ENCODE assay signal across 17 mouse cellular contexts in the genomic region with DNA sequence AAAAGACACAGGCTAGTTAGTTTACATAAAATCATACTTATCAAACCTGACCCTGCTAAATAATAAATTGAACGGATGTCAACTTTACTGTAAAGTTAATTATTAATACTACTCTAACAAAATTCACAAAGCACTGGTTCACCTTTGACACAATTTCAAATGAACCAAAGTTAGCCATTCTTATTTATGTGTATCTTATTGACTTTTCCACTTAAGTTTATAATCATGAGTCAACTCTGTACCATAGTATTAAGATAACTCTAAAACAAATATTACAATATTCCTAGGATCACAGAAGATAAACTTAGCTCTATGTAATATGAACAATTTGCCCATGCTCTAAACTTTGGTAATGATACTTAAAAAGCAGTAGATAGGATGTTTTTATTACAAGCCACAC.
"Had no signal": no experiment of that assay in that cellular context is flagged by ENCODE, and none has a peak within 500 bp of the region (broad histone marks: within the 10 kb centered on the region; RNA-seq: fewer than 3 reads in every experiment).

No protein-coding gene starts in this region.

- H3K27ac ChIP-seq: liver, embryonic 14.5 days; macrophage; midbrain, embryonic 13.5 days; midbrain, embryonic 15.5 days; neural tube, embryonic 12.5 days had no signal

- ATAC-seq: midbrain, embryonic 13.5 days; midbrain, embryonic 15.5 days had no signal

- H3K9me3 ChIP-seq: megakaryocyte, embryonic 14.5 days; midbrain, embryonic 13.5 days; midbrain, embryonic 15.5 days; neural tube, embryonic 12.5 days had no signal

- H3K27me3 ChIP-seq: megakaryocyte, embryonic 14.5 days; midbrain, embryonic 15.5 days; neural tube, embryonic 12.5 days had no signal

- H3K4me1 ChIP-seq: neural tube, embryonic 12.5 days had no signal

- H3K36me3 ChIP-seq: midbrain, embryonic 15.5 days had no signal

- H3K9ac ChIP-seq: liver, embryonic 14.5 days; lung, embryonic 14.5 days; midbrain, embryonic 13.5 days; midbrain, embryonic 15.5 days; neural tube, embryonic 12.5 days had no signal

- H3K4me3 ChIP-seq: megakaryocyte, embryonic 14.5 days; midbrain, embryonic 13.5 days; midbrain, embryonic 15.5 days; neural tube, embryonic 12.5 days had no signal

- DNase-seq: lung, adult 18-20 months; lung, embryonic 14.5 days; lung, postnatal 10 days; lung, postnatal 36 days; right cerebral cortex, postnatal 14 days; right cerebral cortex, postnatal 4 days; spleen, adult 18-20 months; thymus, adult 2 months; thymus, postnatal 25 days; thymus, postnatal 4 days had no signal

- H3K4me2 ChIP-seq: lung, embryonic 14.5 days; midbrain, embryonic 11.5 days; midbrain, embryonic 13.5 days; midbrain, embryonic 15.5 days; neural tube, embryonic 12.5 days had no signal
